ENCODE assay signal across 14 mouse cellular contexts in genomic region chr2:128249607-128250006, GRCm38 (mm10).
"Had no signal": no experiment of that assay in that cellular context is flagged by ENCODE, and none has a peak within 500 bp of the region (broad histone marks: within the 10 kb centered on the region; RNA-seq: fewer than 3 reads in every experiment).

No protein-coding gene starts in this region.

- H3K4me1 ChIP-seq: midbrain, embryonic 13.5 days; midbrain, embryonic 15.5 days; neural tube, embryonic 12.5 days; stomach, embryonic 15.5 days had no signal

- H3K4me3 ChIP-seq: megakaryocyte, embryonic 14.5 days; midbrain, embryonic 13.5 days; midbrain, embryonic 15.5 days; neural tube, embryonic 12.5 days; stomach, embryonic 15.5 days had no signal

- ATAC-seq: midbrain, embryonic 13.5 days; midbrain, embryonic 15.5 days had no signal

- DNase-seq: lung, adult 18-20 months; lung, embryonic 14.5 days; lung, postnatal 10 days; right cerebral cortex, postnatal 14 days; thymus, adult 2 months; thymus, postnatal 25 days; thymus, postnatal 4 days had no signal

- H3K27ac ChIP-seq: macrophage; midbrain, embryonic 13.5 days; midbrain, embryonic 15.5 days; neural tube, embryonic 12.5 days; stomach, embryonic 15.5 days; stomach, postnatal 0 days had no signal
